Mouse (Mus musculus): ENCODE results near the gene Chst13.

Gene Chst13

DNA sequence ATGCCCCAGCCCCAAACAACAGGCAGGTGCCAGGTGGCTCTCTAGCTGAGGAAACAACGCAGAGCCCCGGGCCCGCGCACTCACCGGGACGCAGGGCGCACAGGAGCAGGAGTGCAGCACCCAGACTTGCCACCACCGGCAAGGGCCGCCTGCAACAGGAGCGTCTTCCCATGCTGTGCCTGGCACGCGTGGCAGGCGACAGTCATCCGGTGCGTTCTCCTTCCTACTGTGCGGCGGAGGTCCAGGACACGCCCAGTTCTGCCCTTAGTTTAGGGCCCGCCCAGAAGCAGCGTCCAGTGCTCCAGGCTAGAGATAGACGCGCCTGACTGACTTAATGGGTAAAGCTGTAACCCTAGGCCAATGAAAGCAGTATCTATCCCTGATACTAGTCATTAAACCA lies at the start of gene Chst13:
Gene Chst13 (minus strand): TSS at position 195 of the 400 bp plus-strand sequence.
- no peak for DNase-seq (ENCODE audit: low read depth, low spot score)

DNA sequence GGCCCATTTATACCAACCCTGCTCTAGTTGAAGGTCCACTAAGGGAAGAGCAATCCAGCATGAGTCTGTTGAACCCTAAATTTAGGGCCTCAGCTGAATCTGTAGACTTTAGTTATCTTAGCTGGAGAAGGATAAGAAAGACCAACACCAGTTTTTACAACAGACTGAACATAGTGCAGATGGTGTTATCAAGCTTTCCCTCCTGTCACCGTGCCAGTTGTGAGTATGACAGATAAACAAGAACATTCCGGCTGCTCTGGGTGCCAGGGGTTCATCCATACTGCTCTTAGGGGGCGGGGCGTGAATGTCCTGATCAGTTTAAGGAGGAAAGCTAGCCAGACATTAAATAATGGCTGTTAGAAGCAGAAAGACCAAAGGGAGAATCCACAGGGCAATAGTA lies 49.7 kb upstream of the Chst13 start:
- DNase-seq (ENCODE audit: low read depth, low spot score), result no peak

DNA sequence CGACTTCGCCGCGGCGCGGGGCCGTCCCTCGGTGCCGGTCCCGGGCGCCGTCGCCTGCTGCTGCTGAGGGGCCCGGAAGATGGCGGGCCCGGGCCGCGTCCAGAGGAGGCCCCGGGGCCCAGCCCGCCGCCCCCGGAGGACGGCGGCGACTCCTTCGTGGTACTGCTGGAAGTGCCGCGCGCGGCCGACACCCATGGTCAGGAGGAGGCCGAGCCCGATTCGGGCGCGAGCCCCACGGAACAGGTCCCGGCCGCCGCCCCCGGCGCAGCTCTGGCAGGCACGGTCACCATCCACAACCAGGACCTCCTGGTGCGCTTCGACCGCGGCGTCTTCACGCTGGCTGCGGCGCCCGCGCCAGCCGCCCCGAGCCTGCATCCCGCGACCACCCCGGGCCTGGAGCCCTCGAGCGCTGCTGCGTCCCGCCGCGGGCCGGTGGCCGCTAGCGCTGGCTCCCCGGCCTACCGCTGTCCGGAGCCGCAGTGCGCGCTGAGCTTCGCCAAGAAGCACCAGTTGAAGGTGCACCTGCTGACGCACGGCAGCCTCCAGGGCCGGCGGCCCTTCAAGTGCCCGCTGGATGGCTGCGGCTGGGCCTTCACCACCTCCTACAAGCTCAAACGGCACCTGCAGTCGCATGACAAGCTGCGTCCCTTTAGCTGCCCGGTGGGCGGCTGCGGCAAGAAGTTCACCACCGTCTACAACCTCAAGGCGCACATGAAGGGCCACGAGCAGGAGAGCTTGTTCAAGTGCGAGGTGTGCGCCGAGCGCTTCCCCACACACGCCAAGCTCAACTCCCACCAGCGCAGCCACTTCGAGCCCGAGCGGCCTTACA lies 45.0 kb upstream of the Chst13 start:
- no peak for DNase-seq (ENCODE audit: low read depth, low spot score)

GRCm38 (mm10) chr6:90368976-90369724 lies 44.2 kb upstream of the Chst13 start, which contains the start of gene Zxdc:
Zxdc (plus strand) TSS chr6:90369492.
- peak; percentile 95 for DNase-seq (ENCODE audit: low read depth, low spot score)

GRCm38 (mm10) chr6:90363301-90363700 lies 38.3 kb upstream of the Chst13 start:
- no peak for DNase-seq (ENCODE audit: low read depth, low spot score)

GRCm38 (mm10) chr6:90360922-90361614 lies 36.1 kb upstream of the Chst13 start:
- no peak for DNase-seq (ENCODE audit: low read depth, low spot score)

- no peak for DNase-seq (ENCODE audit: low read depth, low spot score)
These were observed 35.2 kb upstream of the Chst13 start for GRCm38 (mm10) chr6:90360024-90360781.

DNA sequence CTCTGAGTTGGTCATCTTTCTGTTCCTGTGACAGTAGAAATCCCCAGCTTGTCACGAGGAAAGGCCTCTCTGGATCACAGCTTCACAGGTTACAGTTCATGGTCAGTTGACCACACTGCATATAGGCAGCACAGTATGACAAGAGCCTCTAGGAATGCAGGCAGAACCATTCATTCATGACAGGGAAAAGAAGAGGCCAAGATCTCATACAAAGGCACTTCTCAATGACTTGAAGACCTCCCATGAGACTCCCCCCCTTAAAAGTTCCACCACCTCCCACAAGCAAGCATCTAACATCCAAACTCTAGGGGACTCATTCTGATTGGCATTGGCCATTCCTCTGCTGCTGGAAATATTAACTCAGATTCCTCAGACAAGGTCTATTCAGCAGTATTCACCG lies 34.5 kb upstream of the Chst13 start:
- DNase-seq (ENCODE audit: low read depth, low spot score), result no peak

GRCm38 (mm10) chr6:90358142-90358541 lies 33.2 kb upstream of the Chst13 start:
- no peak for DNase-seq (ENCODE audit: low read depth, low spot score)

DNA sequence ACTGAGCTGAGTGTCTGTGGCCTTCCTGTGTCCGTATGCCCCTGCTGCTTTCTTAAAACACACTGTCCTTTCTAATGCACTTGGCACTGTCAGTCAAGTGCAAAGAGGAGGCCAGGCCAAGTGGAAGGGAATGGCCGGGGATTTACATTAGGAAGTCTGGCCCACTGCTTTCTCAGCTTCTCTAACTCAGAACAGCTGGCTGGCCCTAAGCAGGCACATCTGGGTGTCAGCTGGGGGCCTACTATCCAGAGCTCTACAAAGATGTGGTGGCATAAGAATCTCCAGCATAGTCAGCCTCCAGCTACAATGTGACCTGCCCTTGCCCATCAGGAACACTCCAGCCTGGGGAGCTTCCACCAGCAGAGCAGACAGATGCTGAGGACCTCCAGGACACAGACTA lies 25.0 kb upstream of the Chst13 start:
- no peak for DNase-seq (ENCODE audit: low read depth, low spot score)

- DNase-seq (ENCODE audit: low read depth, low spot score), result no peak
These were observed 23.5 kb upstream of the Chst13 start for GRCm38 (mm10) chr6:90348500-90348899.

- DNase-seq (ENCODE audit: low read depth, low spot score), result no peak
These were observed 22.2 kb upstream of the Chst13 start for GRCm38 (mm10) chr6:90347183-90347582.

- no peak for DNase-seq (ENCODE audit: low read depth, low spot score)
These were observed 17.4 kb upstream of the Chst13 start for GRCm38 (mm10) chr6:90342343-90342742.

DNA sequence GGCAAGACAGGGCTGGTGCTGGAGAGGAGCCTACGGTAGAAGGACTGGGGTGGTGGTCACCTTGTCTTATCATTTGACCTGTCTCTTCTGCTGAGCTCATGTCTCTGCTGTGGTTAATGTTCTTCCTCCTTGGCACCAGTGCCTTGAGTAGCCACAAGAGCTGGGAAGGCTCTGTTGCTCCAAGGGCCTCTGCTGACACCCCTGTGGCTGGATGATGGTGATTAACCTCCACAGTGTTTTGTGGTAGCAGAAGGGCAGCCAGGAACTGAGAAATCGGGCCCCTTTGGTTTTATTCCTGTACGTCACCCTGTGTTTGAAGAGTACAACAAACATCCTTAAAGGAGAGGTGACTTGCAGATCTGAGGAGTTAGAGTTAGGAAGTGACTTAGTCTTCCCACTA lies 9.3 kb upstream of the Chst13 start:
- no peak for DNase-seq (ENCODE audit: low read depth, low spot score)

- DNase-seq (ENCODE audit: low read depth, low spot score), result no peak
These were observed 7.8 kb upstream of the Chst13 start, which contains the start of gene Uroc1 for GRCm38 (mm10) chr6:90332561-90333425. Uroc1 (plus strand) TSS chr6:90333284.

DNA sequence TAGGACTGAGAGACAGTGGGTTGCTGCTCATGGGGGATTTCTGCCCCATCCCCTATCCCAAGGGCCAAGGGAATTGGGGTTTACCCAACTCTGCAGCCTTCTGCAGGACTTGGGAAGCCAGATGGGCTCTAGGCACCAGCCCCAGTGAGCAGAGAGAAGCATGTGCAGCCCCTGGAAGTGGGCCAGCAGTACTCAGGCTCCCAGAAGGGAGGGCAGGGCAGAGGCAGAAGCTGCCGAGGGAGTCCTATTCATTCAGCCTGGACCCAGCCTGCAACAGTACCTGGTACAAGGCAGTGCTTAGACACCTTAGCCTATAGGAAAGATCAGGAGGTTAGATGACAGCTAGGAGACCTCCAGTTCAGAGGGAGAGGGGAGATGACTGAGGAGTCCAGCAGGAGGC lies 5.0 kb upstream of the Chst13 start:
- peak; percentile 29 for DNase-seq (ENCODE audit: low read depth, low spot score)

DNA sequence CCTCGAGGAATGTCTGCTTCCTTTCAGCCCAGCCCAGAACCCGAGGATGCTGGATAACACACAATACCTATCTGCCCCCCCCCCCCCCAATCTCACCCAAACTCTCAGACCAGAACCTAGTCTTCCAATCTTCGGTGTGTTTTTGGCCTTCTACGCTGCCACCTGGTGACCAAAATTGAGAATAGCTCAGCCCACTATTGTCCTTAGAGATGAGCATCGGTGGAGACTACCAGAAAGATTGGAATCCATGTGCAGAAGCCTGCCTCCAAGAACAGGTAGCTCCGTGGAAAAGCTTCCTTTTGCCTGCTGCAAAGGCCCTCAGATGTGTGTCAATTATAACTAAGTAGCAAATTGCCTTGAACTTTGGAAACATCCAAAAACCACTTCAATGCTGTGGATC lies 2.7 kb upstream of the Chst13 start:
- no peak for DNase-seq (ENCODE audit: low read depth, low spot score)

GRCm38 (mm10) chr6:90324463-90324862 lies 522 bp downstream of the Chst13 start:
- DNase-seq (ENCODE audit: low read depth, low spot score), result no peak

DNA sequence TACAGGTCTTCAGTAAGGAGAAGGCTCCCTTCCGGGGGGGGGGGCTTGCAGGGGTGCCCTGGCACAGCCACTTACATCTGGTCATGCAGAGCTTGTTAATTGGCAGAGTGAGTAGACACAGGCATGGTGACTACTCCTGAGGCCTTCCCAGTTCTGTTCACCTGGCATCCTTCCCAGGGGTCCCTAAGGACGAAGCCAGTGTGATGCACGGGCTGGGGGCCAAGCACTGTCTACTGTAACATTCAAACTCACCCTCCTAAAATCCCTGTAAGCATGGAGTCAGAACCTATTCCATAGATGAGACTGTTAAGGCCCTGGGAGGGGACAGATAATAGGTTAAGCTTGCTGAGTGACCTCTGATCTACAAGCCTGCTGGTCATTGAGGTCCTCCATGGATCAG lies 959 bp downstream of the Chst13 start:
- no peak for DNase-seq (ENCODE audit: low read depth, low spot score)

DNA sequence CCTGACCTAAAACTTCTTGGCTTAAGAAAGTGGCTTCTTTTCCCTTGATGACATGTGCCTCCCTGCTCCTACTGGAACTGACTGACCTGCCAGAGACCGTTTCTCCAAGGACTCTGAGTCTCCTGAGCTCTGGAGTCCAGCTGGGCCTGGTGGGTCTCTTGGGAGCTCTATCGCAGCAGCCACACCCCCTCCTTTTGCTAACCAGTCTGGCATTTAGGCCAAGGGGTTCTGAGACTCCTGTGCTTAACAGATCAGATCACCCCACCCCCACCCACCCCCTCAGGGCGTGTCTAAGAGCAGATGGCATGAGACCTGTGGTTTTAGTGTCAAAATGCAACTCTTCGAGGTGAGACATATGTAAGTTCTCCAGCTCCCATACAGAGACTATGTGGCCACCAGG lies 3.2 kb downstream of the Chst13 start:
- DNase-seq (ENCODE audit: low read depth, low spot score), result no peak

- DNase-seq (ENCODE audit: low read depth, low spot score), result no peak
These were observed 4.6 kb downstream of the Chst13 start for GRCm38 (mm10) chr6:90320429-90320828.

Data from telencephalon, adult 2 months (tissue).